Mouse (Mus musculus) layer of hippocampus, adult 2 months (tissue): ENCODE data around the gene Agt. TPM values are rescaled to one million over a fixed set of nuclear protein-coding genes. Genes with fewer than 3 reads are reported as not detected.
A peak's percentile ranks its signal among the peaks of the same experiment; 100 is the strongest.

Experiments used
- DNase-seq, 2 experiments: peaks; one replicate each; pipeline ENCODE4 v3.0.0; 2022; ENCODE audit warnings: low spot score in 2 of 2
- H3K27ac ChIP-seq: fragments of 200-600 bp; 2 replicates; pipeline ENCODE4 v1.8.1; 2022
- H3K4me3 ChIP-seq: fragments of 200-600 bp; 2 replicates; pipeline ENCODE4 v1.8.1; 2022; ENCODE audit warnings: mild to moderate bottlenecking
- CTCF ChIP-seq: fragments of 200-600 bp; conservative IDR thresholded peaks from 2 replicates; pipeline ENCODE4 v1.8.1; 2022; ENCODE audit warnings: antibody characterized with exemption, mild to moderate bottlenecking, moderate library complexity
- total RNA-seq, 2 experiments: library from RNA; stranded (reverse); gene quantifications; 2 replicates each; pipeline ENCODE4 v1.2.3; 2021

Agt gene
- total RNA-seq, 2 experiments from 2014 or later = 29.9 to 33.9 TPM

DNA sequence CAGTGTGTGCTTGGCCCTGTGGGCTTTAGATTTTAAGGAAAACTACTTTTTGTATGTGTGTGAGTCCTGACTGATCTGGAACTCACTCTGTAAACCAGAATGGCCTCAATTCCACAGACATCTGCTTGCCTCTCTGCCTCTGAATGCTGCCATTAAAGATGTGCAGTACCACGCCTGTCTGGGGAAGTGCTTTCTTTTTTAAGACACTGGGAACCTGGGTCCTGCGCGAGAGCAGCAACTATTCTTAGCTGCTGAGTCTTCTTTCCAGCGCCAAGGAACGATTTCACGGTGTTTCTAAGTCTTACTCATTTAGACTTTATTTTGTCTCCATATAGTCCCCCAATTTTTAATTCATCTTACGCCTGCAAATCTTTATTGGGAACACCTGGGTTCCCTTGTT lies 22.7 kb downstream of the Agt start:
- Histone ChIP-seq H3K27ac (peak overlapping the region; percentile 48), H3K4me3 (no peak overlapping the region)
- TF ChIP-seq CTCF = no peak
- no peak for DNase-seq

DNA sequence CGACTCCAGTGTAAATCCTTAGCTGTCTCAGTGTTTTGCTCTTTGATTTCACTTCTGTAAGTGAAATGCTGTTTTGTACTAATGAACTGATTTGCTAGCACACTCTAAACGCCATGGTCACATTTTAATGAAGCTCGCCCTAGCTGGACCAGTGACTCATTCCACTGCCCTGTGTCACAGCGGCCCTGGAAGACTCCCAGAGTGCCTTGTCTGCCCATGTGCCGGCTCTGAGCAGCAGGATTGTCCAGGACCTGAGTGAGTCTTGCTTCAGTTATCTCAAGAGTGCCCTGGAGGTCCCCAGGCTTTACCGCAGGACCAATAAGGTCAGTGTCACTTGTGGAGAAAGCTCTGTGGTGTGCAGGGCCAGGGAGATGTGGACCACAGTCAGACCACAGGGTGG lies 23.1 kb downstream of the Agt start:
- DNase-seq = no peak
- no peak for TF ChIP-seq CTCF
- H3K4me3 ChIP-seq = no peak overlapping the region

DNA sequence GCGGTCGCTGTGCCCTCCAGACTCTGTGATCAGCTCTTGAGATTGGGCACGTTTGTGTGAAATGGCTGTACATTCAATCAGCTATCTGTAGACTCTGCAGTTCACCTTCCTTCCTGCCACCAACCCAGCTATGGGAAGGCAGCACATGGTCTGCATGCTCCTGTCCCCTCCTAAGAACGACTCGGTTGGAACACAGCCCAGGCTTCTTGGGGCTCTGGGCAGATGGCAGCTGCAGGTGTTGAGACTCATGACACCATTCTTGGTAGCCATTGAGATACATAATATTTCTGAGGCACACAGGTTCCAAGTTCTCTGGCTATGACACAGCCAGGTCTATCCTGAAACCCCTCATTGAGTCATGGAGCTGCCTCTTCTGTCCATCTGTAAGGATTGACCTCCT lies 26.2 kb downstream of the Agt start:
- Histone ChIP-seq H3K4me3 (no peak overlapping the region), H3K27ac (no peak overlapping the region)
- no peak for TF ChIP-seq CTCF
- DNase-seq = no peak

More for the DNA sequence above, 23.1 kb downstream of the Agt start:
- no peak overlapping the region for H3K27ac ChIP-seq

DNA sequence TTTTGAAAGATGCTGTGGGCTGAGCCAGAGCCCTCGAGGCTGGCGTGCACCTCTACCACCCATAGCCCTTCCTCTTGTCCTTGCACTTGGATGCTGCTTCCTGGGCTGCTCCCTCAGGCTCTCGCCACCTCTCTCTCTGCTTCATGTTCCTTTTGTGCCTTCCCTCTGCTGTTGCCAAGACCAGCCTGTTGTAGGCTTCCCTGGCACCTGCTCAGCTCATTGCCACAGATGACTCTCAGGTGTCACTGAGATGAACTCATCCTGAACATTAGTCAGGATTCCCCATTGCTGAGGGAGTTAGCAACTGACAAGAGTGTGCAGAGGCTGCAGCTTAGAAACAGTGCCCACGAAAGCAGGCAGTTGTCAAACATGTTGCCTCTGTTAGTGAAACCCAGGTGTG lies 27.5 kb downstream of the Agt start:
- no peak for TF ChIP-seq CTCF
- no peak for DNase-seq
- H3K27ac ChIP-seq = peak overlapping the region; percentile 78
- H3K4me3 ChIP-seq = no peak overlapping the region

DNA sequence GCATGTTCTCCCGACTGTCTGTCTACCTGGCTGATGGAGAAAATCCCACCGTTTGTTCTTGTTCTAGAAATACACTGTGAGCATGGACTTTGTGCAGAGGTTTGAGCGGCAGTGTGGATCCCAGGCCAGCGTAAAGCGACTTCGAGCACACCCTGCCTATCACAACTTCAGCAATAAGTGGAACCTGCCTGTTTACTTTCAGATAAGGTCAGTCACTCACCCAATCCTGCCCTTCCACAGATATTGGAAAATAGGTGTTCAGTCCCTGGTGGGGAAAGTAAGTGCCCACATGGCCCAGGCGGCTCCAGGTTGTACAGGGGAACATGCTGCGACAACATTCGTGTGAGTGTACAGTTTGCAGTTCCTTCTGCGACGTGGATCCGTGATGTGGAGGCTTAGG lies 28.6 kb downstream of the Agt start:
- TF ChIP-seq CTCF = no peak
- no peak for DNase-seq
- H3K4me3 ChIP-seq = no peak overlapping the region

DNA sequence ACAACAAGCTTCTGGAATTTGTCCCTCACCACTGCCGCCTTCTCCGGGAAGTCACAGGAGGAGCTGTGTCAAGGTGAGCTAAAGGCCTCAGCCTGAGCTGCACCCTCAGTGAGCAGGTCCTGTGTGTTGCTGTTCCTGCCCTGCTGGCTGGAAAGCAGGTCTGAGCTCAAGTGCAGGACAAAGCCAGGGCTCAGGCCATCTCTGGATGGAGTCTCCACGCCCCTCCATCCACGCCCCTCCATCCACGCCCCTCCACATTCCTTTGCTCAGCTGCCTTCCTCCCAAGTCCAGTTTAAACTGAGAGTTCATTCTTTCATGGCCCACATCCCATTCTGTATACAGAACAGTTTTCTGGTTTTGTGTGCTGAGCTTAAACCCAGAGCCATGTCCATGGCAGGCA lies 34.1 kb downstream of the Agt start:
- no peak overlapping the region for H3K4me3 ChIP-seq
- no peak overlapping the region for H3K27ac ChIP-seq
- no peak for DNase-seq
- no peak for TF ChIP-seq CTCF

More for the DNA sequence above, 28.6 kb downstream of the Agt start:
- H3K27ac ChIP-seq = peak overlapping the region; percentile 78

DNA sequence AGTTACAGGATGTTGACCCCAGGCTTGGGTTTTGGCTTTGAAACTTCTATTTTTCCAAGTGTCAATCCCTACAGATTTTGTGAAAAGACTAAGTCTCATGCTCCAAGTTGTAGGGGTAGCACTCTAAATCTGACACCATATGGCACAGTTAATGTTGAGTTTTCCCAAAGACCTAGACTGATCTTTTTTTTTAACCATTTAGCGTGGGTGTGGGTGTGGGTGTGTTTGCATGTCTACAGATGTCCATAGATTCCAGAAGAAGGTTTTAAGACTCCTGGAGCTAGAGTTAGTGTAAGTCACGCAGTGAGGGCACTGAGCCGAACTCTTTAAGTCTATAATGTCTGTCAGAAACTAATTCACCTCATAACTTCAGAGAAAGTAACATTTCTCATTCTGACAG lies 36.9 kb downstream of the Agt start:
- TF ChIP-seq CTCF = no peak
- H3K27ac ChIP-seq = peak overlapping the region; percentile 25; the same call in 1 of the 2 replicates
- no peak overlapping the region for H3K4me3 ChIP-seq
- no peak for DNase-seq

DNA sequence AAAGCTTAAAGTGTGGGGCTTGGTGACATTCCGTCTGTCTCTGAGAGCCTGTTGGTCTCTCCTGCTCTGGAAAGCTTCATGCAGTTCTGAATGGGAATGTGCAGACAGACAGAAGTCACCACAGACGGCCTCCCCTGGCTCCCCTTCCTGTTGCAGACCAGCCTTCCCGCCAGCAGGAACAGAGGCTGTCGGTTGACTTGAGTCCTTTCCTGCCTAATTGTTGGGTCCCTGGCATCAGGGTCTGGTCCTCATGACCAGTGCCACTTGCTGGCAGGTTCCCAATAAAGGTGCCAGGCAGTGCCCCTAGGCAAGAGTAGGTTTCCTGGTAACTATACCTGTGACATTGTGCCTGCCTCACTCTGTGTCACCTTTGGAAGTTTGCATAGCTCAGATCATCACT lies 38.5 kb downstream of the Agt start:
- TF ChIP-seq CTCF = no peak
- DNase-seq = no peak
- no peak overlapping the region for H3K4me3 ChIP-seq
- peak overlapping the region; percentile 72 for H3K27ac ChIP-seq

DNA sequence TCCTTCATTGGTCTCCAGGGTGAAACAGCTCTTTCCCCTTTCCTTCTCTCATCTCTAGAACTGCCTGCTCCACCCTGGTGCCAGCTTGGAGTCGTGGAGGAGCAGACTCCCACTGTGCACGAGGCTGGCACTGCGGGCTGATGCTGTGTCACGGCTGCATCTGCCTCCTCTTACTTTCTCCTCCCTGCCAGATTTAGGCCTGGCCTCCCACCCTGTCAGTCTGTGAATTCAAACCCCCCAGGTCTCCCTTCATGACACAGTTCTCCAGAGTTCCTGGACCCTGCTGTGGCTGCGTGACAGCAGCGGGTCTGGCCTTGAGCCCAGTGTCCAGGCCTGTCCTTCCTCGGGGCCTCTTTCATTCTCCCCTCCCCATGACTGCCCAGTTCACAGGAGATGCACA lies 39.0 kb downstream of the Agt start:
- H3K27ac ChIP-seq = peak overlapping the region; percentile 72

DNA sequence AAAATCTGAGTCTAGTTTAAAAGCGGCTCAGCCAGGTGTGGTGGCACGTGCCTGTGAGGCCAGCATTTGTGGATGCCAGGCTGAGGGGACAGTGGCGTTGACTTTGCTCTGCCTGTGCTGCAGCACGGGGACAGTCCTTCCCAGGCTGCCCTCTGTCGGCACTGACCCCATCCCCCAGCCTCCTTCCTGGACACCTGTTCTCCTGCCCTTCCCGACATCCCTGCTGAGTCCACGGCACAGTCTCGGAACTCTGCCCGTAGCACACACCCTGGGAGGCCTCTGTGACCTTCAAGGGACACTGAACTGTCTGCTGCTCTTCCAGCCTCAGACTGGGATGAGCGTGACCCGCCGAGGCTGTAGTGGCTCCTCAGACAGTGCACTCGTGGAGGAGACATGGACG lies 39.4 kb downstream of the Agt start:
- no peak for DNase-seq
- no peak overlapping the region for H3K4me3 ChIP-seq
- TF ChIP-seq CTCF = no peak
- H3K27ac ChIP-seq = peak overlapping the region; percentile 72

More for the DNA sequence above, 39.0 kb downstream of the Agt start:
- H3K4me3 ChIP-seq = no peak overlapping the region
- no peak for DNase-seq
- TF ChIP-seq CTCF = no peak

DNA sequence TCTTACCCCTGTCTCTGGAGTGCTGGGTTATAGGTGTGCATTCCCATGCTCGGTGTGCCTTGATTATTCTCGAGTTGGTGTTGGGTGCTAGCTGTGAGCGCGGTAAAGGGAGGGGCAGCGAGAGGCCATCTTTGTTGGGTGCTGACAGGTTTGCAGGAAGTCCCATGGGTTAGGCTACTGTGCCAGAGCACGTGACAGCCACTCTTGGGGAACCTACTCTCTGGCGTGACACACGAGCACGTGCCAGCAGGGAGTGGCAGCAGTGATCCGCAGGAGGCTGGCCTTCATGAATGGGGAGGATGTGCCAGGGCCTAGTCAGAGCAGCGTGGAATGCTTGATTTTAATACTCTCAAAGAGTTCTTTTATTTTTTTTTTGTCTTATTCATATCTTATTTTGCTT lies 43.2 kb downstream of the Agt start:
- no peak for DNase-seq
- Histone ChIP-seq H3K4me3 (no peak overlapping the region), H3K27ac (no peak overlapping the region)
- TF ChIP-seq CTCF = no peak

DNA sequence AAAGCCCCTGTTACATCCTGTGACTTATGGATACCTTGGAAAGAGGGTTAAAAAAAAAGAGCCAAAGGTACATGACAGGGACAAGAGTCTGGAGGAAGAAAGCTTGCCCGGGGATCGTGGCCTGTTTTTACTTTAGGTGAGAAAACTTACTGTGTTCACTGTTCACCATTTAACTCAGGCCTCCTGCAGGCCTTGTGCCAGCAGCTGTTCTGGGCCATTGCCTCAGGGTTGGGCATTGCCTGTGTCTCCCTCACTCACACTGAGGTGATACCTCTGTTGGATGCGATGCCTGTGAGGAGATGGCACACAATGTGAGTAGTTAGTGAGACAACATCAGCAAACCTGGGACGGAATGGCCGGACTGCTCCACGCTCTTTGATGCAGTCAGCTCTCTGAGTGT lies 47.6 kb downstream of the Agt start:
- DNase-seq = no peak
- no peak for TF ChIP-seq CTCF
- H3K4me3 ChIP-seq = peak overlapping the region; percentile 75
- no peak overlapping the region for H3K27ac ChIP-seq

DNA sequence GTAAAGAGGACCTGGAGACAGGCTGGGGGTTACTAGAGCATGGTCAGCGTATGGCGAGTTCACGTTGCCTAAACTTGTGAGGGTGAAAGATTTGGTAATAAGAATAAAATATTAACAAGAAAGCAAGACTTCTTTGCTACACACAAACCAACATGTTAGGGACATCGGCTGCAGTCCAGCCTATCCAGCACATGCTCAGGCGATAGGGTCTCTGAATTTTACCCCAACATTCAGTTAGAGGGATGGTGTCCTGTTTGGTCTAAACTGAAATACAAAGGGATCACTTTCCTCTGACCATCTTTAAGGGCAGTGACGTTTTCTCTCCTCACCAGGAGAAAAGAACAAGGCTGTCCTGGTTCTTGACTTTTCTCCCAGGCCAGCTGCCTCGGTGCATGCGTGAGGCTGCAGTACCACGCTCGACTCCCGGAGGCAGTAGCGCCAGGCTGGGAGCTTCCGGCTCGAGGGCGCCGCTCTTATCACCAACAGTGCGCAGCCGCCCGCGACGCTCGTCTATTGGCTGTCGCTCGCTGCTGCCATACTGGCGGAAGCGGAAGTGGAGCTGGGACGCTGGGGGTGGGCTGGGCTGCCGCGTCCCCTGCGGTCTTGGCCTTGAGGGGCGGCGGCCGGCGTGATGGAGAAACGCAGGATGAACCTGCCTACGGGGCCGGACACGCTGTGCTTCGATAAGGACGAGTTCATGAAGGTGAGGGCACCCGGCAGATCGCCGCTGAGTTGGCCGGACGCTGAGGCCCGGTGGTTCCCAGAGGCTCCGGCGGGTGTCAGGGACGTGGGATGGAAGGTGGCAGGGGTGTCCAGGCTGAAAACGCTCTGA lies 49.0 kb downstream of the Agt start, which contains the start of gene Cog2:
Gene Cog2, plus strand, starts transcription at position 519 of the 832 bp plus-strand sequence.
- peak; percentile 89 for DNase-seq
- Histone ChIP-seq H3K4me3 (peak within 1 kb of the TSS; percentile 75), H3K27ac (peak within 1 kb of the TSS; percentile 83)
- peak; percentile 95 for TF ChIP-seq CTCF

DNA sequence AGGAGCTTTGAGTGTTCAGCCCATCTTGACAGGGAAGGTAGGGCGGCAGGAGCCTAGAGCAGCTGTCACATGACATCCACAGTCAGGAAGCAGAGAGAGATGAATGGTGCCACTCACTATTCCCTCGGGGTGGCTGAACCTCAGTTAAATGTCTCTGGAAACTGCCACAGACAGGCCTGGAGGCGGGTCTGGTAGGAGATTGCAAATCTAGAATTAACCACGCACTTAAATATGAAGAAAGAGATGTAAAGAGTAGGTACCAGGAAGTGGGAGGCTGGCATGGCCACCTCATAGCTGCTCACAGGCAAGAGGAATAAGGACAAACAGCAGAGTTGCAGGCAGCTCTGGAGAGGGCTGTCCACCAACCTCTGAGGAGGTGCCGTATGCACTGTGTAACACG lies 52.4 kb downstream of the Agt start:
- H3K4me3 ChIP-seq = no peak overlapping the region
- no peak for DNase-seq
- no peak for TF ChIP-seq CTCF
- H3K27ac ChIP-seq = peak overlapping the region; percentile 81
